Mouse (Mus musculus) G1E (cell line): Measurements from ENCODE around the gene D10Jhu81e.

Source experiments
- CTCF ChIP-seq: IDR thresholded peaks from 2 replicates; pipeline ENCODE4 v1.5.1; 2012; ENCODE audit warnings: low read depth, low read length, inconsistent platforms, mixed read lengths
- GATA1 ChIP-seq: IDR thresholded peaks from 2 replicates; pipeline ENCODE4 v1.6.1; 2012; ENCODE audit warnings: borderline replicate concordance, low read length, inconsistent platforms, mixed read lengths

- TF ChIP-seq CTCF (no peak), GATA1 (no peak)
Observed at GRCm38 (mm10) chr10:78138812-78139523, 30.6 kb downstream of the D10Jhu81e start.
